Mouse (Mus musculus) kidney, embryonic 15.5 days (tissue): ENCODE measurements around the gene Slc6a9. TPM values are rescaled to one million over a fixed set of nuclear protein-coding genes. Genes with fewer than 3 reads are reported as not detected.

Experiments used
- ATAC-seq: fragments of 200-750 bp; cut with Nextera tagmentation; replicated peaks from 2 replicates; pipeline ENCODE4 v1.8.0; 2017; ENCODE audit warnings: moderate TSS enrichment; ENCODE audit not compliant: low FRiP score
- H3K27ac ChIP-seq: fragments of 300-500 bp; sonication (generic); 2 replicates; pipeline ENCODE4 v1.5.1; 2015; ENCODE audit warnings: mild to moderate bottlenecking, inconsistent platforms
- H3K27me3 ChIP-seq: fragments of 300-500 bp; sonication (generic); 2 replicates; pipeline ENCODE4 v1.6.1; 2015; ENCODE audit warnings: inconsistent platforms
- H3K36me3 ChIP-seq: fragments of 300-500 bp; sonication (generic); 2 replicates; pipeline ENCODE4 v1.6.1; 2015; ENCODE audit warnings: inconsistent platforms
- H3K4me1 ChIP-seq: fragments of 300-500 bp; sonication (generic); 2 replicates; pipeline ENCODE4 v1.6.1; 2015; ENCODE audit warnings: inconsistent platforms
- H3K4me2 ChIP-seq: fragments of 300-500 bp; sonication (generic); 2 replicates; pipeline ENCODE4 v1.6.1; 2015; ENCODE audit warnings: moderate library complexity, mild to moderate bottlenecking, inconsistent platforms
- H3K4me3 ChIP-seq: fragments of 300-500 bp; sonication (generic); replicated peaks from 2 replicates; pipeline ENCODE4 v1.5.1; 2015; ENCODE audit warnings: mild to moderate bottlenecking, inconsistent platforms
- H3K9ac ChIP-seq: fragments of 300-500 bp; sonication (generic); 2 replicates; pipeline ENCODE4 v1.6.1; 2015; ENCODE audit warnings: mild to moderate bottlenecking, inconsistent platforms
- H3K9me3 ChIP-seq: fragments of 300-500 bp; sonication (generic); replicated peaks from 2 replicates; pipeline ENCODE4 v1.6.1; 2016; ENCODE audit warnings: inconsistent platforms
- WGBS: fragments of 180-500 bp; shearing (Covaris S2); methylation state at CpG from one replicate; pipeline ENCODE4 v1.1.7; 2015; ENCODE audit warnings: mixed read lengths; 5-methylcytosine and 5-hydroxymethylcytosine counted together
- polyA plus RNA-seq: library from polyadenylated mRNA; unstranded; fragments of >200 nt; fragmentation: Nextera tagmentation; extraction: Ambion mirVana; gene quantifications from 2 replicates; pipeline ENCODE4 v1.2.1, GENCODE M21; 2015

Slc6a9 gene
- polyA plus RNA-seq, 1 experiment from 2014 or later = 15.2 TPM

DNA sequence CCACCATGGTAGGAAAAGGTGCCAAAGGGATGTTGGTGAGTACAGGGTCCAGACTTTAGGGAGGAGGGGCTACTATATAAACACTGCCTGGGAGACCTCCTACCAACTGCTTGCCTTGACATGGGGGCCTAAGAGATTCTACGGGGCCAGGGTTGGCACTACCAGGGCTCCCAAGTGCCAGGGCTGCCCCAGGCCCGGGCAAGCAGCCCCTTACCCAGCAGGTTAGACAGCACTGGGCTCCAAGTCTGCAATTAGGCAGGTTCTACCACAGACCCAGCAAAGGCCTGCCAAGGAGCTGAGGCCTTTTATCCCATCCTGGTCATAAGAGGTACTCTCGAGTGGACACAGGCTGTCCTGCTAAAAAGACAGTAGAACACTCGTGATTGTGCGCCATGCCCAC, 8.8 kb downstream of the Slc6a9 start:
- Histone ChIP-seq H3K27me3 (no peaks in the 10 kb centered on the region), H3K4me1 (peaks cover 4% of the 10 kb centered on the region; the same call in 1 of the 2 replicates), H3K4me3 (no peak overlapping the region), H3K27ac (no peak overlapping the region), H3K9ac (no peak overlapping the region), H3K4me2 (no peak overlapping the region), H3K36me3 (no peaks in the 10 kb centered on the region; the same call in 1 of the 2 replicates), H3K9me3 (no peaks in the 10 kb centered on the region)
- 89% methylated on average over 5 of the region's 5 CpGs for WGBS
- no peak for ATAC-seq

DNA sequence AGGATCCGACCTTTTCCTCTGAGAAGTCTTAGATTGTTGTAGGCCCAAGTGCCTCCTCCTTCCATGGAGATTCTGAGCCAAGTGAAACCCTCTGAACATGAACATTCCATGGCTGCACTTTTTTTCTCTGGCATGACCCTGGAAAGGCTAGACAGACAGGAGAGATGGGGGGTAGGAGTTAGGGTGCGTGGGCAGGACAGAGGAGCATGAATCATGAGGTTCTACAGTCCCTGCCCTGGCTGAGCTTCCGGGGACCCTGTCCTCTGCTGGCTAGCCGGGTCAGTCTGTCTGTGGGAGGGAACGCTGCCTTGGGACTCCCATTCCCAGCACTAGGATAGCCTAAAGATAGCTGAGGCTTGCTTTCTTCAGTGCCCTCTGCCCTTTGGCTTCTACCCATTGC, 10.2 kb downstream of the Slc6a9 start:
- Histone ChIP-seq H3K4me1 (peaks cover 2% of the 10 kb centered on the region; the same call in 1 of the 2 replicates), H3K27ac (no peak overlapping the region), H3K27me3 (no peaks in the 10 kb centered on the region), H3K4me2 (no peak overlapping the region), H3K9ac (no peak overlapping the region), H3K4me3 (no peak overlapping the region), H3K9me3 (no peaks in the 10 kb centered on the region), H3K36me3 (no peaks in the 10 kb centered on the region; the same call in 1 of the 2 replicates)
- 66% methylated on average over 5 of the region's 5 CpGs for WGBS
- ATAC-seq = no peak

DNA sequence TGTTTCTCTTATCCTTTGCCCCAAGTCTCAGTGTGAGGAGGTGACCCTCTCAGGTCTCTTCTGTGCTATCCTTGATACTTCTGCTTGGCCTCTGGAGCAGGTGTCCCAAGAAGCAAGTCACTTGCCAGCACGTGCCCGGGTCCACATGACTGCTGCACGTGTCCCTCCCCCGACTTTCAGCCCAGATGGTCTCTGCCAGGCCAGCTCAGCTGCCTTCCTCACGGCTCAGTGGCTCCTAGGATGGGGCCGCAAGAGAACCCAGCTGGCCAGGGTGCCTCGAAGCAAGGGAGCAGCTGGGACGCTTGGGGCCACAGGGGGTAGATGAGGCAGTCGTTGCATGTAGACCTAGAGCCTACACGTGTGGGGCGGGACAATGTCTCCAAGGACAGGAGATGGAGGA, 11.0 kb downstream of the Slc6a9 start:
- ATAC-seq = no peak
- Histone ChIP-seq H3K27ac (no peak overlapping the region), H3K4me1 (peaks cover 6% of the 10 kb centered on the region; the same call in 1 of the 2 replicates), H3K36me3 (no peaks in the 10 kb centered on the region; the same call in 1 of the 2 replicates), H3K9me3 (no peaks in the 10 kb centered on the region), H3K9ac (no peak overlapping the region), H3K4me2 (no peak overlapping the region), H3K4me3 (no peak overlapping the region), H3K27me3 (no peaks in the 10 kb centered on the region)
- 67% methylated on average over 11 of the region's 11 CpGs for WGBS

DNA sequence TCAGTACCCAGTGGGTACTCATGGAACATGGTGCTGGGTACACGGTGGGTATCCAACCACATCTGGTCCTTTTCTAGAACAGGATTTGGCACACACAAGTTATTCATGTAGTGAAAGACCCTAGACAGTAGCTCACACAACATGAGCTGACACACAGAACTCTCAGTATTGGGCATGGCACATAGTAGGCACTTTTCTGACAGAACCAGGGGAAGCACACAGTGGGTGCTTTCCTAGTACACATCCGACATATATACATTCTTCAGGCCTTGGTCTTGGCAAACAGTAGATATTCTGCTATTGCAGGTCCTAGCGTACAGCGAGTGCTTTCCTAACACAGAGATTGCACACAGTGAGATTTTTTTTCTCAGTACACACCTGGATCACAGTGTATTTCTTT, 12.0 kb downstream of the Slc6a9 start:
- H3K27ac ChIP-seq = no peak overlapping the region
- no peak for ATAC-seq
- peaks cover 7% of the 10 kb centered on the region for H3K4me1 ChIP-seq
- no peak overlapping the region for H3K4me3 ChIP-seq
- H3K9me3 ChIP-seq = no peaks in the 10 kb centered on the region
- no peaks in the 10 kb centered on the region; the same call in 1 of the 2 replicates for H3K36me3 ChIP-seq
- 93% methylated on average over 4 of the region's 4 CpGs for WGBS
- no peaks in the 10 kb centered on the region for H3K27me3 ChIP-seq
- H3K4me2 ChIP-seq = no peak overlapping the region
- no peak overlapping the region for H3K9ac ChIP-seq

DNA sequence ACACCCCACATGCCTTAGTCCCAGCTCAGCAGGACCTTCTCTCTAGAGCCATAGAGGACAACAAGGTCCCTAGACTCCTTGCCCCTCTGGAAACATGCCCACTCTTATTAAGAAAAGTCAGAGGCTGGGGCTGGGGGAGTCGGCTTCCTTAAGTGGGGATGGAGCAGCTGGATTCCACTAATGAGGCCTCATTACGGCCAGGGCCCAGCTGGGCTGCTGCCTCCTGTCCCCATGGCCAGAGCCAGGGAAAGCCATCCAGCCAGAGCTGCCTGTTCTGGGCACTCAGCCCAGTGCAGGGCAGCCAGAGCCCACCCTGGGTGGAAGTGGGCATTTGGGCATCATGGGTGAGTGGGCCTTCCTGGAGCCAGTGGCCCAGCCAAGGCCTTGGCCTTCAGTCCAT, 12.7 kb downstream of the Slc6a9 start:
- no peaks in the 10 kb centered on the region; the same call in 1 of the 2 replicates for H3K36me3 ChIP-seq
- ATAC-seq = no peak
- H3K9me3 ChIP-seq = no peaks in the 10 kb centered on the region
- H3K27ac ChIP-seq = no peak overlapping the region
- peaks cover 7% of the 10 kb centered on the region for H3K4me1 ChIP-seq
- no peak overlapping the region for H3K9ac ChIP-seq
- H3K4me2 ChIP-seq = no peak overlapping the region
- 47% methylated on average over 2 of the region's 2 CpGs for WGBS
- H3K4me3 ChIP-seq = no peak overlapping the region
- no peaks in the 10 kb centered on the region for H3K27me3 ChIP-seq

DNA sequence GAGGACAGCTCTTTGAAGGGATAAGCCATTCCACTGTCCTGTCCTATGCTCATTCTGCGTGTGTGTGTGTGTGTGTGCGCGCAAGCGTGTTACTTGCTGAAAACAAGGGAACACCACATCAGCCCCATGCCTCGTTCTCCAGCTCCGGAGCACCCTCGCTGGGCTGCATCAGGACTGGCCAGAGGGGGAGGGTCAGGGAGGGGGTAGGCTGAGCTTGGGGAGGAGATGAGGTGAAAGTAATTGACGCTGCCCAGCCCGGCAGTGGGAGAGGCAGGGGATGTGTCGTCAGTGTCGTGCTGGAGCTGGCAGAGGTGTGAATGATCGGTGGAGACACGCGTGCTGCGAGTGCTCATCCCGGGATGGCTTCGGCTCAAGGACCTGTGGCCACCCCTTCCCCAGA, 14.8 kb downstream of the Slc6a9 start:
- Histone ChIP-seq H3K4me2 (no peak overlapping the region), H3K36me3 (no peaks in the 10 kb centered on the region; the same call in 1 of the 2 replicates), H3K9ac (no peak overlapping the region), H3K27me3 (no peaks in the 10 kb centered on the region), H3K9me3 (no peaks in the 10 kb centered on the region), H3K4me3 (no peak overlapping the region), H3K27ac (no peak overlapping the region), H3K4me1 (peaks cover 7% of the 10 kb centered on the region)
- WGBS = 47% methylated on average over 17 of the region's 17 CpGs
- no peak for ATAC-seq

DNA sequence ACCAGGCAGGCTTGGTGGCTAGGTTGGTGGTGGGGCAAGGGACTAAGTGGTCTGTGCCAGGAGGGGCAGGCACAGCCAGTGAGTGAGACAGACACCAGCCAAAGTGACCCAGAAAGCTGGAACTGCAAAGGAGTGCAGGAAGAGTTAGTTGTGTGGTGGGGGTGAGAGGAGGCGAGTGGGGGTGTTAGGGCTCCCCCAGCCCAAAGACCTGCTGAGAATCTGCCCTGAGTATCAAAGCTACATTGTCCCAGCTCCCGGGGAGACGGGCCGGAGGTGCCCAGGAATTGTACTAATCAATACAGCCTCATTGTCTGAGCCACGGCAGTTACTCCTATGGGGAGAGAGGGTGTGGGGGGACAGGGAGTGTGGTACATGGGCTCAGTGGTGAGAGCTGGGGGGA, 15.2 kb downstream of the Slc6a9 start:
- ATAC-seq = no peak
- Histone ChIP-seq H3K4me3 (no peak overlapping the region), H3K4me2 (no peak overlapping the region), H3K9me3 (no peaks in the 10 kb centered on the region), H3K9ac (no peak overlapping the region), H3K27me3 (no peaks in the 10 kb centered on the region), H3K27ac (no peak overlapping the region), H3K36me3 (no peaks in the 10 kb centered on the region; the same call in 1 of the 2 replicates), H3K4me1 (peaks cover 7% of the 10 kb centered on the region)
- 65% methylated on average over 5 of the region's 5 CpGs for WGBS

DNA sequence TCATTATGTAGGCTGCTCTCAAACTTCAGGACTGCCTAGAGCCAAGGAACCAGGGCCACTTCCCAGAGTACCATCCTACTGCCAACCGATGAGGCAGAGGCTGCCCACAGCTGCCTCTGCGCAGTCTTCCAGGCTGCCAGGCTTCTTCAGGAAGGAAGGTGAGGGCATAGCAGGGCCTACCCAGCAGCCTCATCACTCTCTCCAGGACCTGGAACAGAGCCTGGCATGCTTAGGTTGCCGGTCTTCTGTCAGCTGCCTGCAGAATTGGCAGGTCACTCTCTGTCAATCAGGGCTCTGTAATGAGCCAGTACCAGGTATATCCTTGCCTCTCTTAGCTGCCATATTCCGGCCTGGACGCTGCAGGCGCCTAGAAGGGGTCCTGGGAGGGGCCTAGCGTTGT, 15.9 kb downstream of the Slc6a9 start:
- H3K27ac ChIP-seq = no peak overlapping the region
- WGBS = 80% methylated on average over 7 of the region's 7 CpGs
- H3K9me3 ChIP-seq = no peaks in the 10 kb centered on the region
- no peak overlapping the region for H3K9ac ChIP-seq
- no peaks in the 10 kb centered on the region for H3K27me3 ChIP-seq
- no peak overlapping the region for H3K4me3 ChIP-seq
- H3K4me1 ChIP-seq = peaks cover 9% of the 10 kb centered on the region
- H3K36me3 ChIP-seq = no peaks in the 10 kb centered on the region; the same call in 1 of the 2 replicates
- no peak for ATAC-seq
- H3K4me2 ChIP-seq = no peak overlapping the region

DNA sequence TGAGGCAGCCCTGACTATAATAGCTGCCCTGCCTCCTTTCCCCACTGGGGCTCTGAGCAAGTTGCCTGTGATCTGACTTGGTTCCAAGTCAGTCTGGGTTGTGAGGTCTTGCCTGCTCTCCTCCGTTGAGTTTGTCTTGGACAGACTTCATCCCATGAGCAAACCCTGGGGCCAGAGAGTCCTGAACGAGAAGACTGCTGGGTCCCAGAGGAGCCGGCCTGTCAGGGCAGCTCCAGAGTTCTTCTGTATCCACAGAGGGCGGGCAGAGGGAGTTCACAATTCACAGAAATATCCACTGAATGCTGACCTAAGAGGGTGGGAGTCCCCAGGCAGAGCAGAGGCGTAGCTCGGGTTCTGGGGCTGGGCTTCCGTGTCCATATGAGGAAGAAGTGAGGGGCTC, 16.6 kb downstream of the Slc6a9 start:
- Histone ChIP-seq H3K27me3 (no peaks in the 10 kb centered on the region), H3K9me3 (no peaks in the 10 kb centered on the region), H3K4me2 (no peak overlapping the region), H3K4me3 (no peak overlapping the region), H3K36me3 (no peaks in the 10 kb centered on the region; the same call in 1 of the 2 replicates), H3K9ac (no peak overlapping the region), H3K4me1 (peaks cover 14% of the 10 kb centered on the region), H3K27ac (no peak overlapping the region)
- no peak for ATAC-seq
- 49% methylated on average over 7 of the region's 7 CpGs for WGBS

DNA sequence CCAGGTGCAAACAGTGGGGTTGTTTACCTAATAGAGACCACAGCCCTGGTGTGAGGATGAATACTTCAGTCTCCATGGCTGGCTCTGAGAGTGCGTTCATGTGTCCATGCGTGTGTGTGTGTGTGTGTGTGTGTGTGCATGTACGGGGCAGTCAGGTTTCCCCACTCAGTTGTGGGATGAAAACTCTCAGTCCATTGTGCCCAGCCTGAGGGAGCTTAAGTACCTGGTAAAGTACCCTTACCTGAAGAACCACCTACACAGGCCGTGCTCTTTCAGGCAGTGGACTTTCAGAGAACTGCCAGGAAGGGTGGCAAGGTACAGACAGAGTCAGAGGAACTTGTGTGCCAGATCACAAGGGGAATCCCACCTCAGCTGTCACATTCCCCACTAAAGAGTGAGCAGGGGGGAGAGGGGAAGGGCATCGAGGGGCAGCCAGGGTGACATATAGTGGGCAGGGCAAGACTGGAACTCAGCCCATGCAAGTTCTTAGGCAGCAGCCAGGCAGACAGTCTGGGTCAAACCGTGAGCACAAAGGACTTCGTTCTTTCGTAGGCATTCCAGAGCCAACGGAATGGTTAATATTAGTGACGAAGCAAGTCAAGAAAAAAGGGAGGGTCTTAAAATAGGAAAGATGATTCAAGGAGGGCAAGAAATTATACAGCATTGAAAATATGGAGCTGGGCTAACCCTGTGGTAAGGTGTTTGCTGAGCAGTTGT, 18.0 kb downstream of the Slc6a9 start:
- no peak overlapping the region for H3K4me3 ChIP-seq
- peaks cover 14% of the 10 kb centered on the region for H3K4me1 ChIP-seq
- no peak overlapping the region for H3K27ac ChIP-seq
- no peaks in the 10 kb centered on the region for H3K27me3 ChIP-seq
- H3K4me2 ChIP-seq = no peak overlapping the region
- no peak overlapping the region for H3K9ac ChIP-seq
- H3K9me3 ChIP-seq = no peaks in the 10 kb centered on the region
- peaks cover 10% of the 10 kb centered on the region for H3K36me3 ChIP-seq
- 86% methylated on average over 10 of the region's 10 CpGs for WGBS
- ATAC-seq = no peak

DNA sequence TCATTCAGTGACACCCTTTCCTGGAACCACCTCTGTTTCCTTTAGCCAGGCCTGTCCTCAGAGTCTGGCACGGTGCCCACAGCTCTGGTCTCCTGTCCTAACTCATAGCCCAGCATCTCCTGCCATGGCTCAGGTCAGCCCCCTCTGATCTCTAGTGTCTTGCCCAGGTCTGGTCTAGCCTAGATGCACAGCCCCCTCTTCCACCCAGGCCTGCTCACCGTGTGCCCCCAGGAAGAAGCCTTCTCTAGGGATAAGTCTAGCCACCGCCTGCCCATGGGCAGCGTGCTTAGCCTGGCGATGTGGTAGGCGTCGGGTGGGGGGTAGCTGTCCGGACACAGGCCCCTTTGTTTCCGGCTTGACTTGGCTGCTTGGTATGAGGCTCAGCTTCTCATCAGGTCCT, 20.8 kb downstream of the Slc6a9 start:
- no peak for ATAC-seq
- 87% methylated on average over 9 of the region's 9 CpGs for WGBS

DNA sequence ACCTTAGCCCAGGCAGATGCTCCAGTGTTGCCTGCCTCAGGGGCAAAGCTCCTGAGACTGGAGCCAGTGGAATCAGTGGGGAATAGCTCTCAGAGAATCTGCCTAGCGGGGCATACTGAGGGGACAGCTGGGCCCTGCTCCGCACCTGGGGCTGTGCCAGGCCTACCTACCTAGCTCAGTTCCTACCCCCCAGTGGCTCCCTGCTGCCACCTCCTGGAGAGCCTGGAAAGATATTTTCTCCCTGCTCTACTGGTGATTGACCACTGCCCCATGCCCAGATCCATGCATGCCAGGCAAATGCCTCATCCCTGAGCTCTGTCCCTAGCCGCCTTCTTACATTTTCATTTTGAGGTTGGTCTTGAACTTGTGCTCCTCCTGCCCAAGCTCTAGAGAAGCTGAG, 24.5 kb downstream of the Slc6a9 start:
- no peaks in the 10 kb centered on the region for H3K27me3 ChIP-seq
- H3K4me3 ChIP-seq = no peak overlapping the region
- no peak overlapping the region for H3K27ac ChIP-seq
- WGBS = 84% methylated on average over 3 of the region's 3 CpGs
- peaks cover 13% of the 10 kb centered on the region for H3K4me1 ChIP-seq
- peaks cover 12% of the 10 kb centered on the region for H3K36me3 ChIP-seq
- H3K9ac ChIP-seq = no peak overlapping the region
- H3K4me2 ChIP-seq = no peak overlapping the region
- ATAC-seq = no peak; the same call in 1 of the 2 replicates
- no peaks in the 10 kb centered on the region for H3K9me3 ChIP-seq

More for the DNA sequence above, 20.8 kb downstream of the Slc6a9 start:
- H3K36me3 ChIP-seq = peaks cover 12% of the 10 kb centered on the region
- H3K4me2 ChIP-seq = no peak overlapping the region
- H3K27me3 ChIP-seq = no peaks in the 10 kb centered on the region
- no peak overlapping the region for H3K4me3 ChIP-seq
- peaks cover 13% of the 10 kb centered on the region for H3K4me1 ChIP-seq
- no peak overlapping the region for H3K27ac ChIP-seq
- H3K9me3 ChIP-seq = no peaks in the 10 kb centered on the region
- H3K9ac ChIP-seq = no peak overlapping the region

DNA sequence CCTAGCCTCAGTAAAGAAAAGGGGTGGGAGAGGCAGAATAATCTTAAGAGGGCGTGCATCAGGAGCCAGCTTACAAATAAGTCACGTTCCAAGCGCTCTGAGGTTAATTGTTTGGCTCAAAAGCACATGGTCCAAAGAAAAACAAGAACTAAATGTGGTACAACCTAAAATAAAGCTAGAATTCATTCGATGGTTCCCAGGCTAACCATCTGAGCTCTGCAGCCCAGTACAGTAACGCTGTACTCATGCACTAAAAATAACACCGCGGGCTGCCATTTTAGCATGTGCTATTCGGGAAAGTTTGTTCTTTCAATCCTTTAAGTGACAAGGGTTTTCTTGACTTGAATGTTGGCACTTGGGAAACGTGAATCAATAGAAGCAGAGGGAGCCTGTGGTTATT, 26.3 kb downstream of the Slc6a9 start:
- Histone ChIP-seq H3K4me3 (no peak overlapping the region), H3K9me3 (no peaks in the 10 kb centered on the region), H3K4me2 (no peak overlapping the region), H3K27ac (no peak overlapping the region), H3K27me3 (no peaks in the 10 kb centered on the region), H3K4me1 (peaks cover 8% of the 10 kb centered on the region), H3K9ac (no peak overlapping the region), H3K36me3 (peaks cover 12% of the 10 kb centered on the region)
- 83% methylated on average over 9 of the region's 9 CpGs for WGBS
- no peak for ATAC-seq
